Mouse (Mus musculus): ENCODE measurements around the gene Timm8a2. TPM values are rescaled to one million over a fixed set of nuclear protein-coding genes. Genes with fewer than 3 reads are reported as not detected.

Timm8a2 gene
- total RNA-seq, 2 experiments from 2014 or later, result not detected

- no peak for DNase-seq (ENCODE audit: low spot score in 2 of 2)
- no peak for TF ChIP-seq CTCF (conservative IDR thresholded peaks at IDR 0.05)
- Histone ChIP-seq H3K27ac (no peak overlapping the region), H3K4me3 (no peak overlapping the region)
Measured at GRCm38 (mm10) chr14:122073422-122073821, 38.9 kb downstream of the Timm8a2 start.

- no peak for TF ChIP-seq CTCF (conservative IDR thresholded peaks at IDR 0.05)
Measured at GRCm38 (mm10) chr14:122074360-122074759, 39.9 kb downstream of the Timm8a2 start.

GRCm38 (mm10) chr14:122075485-122076200, 41.2 kb downstream of the Timm8a2 start:
- no peak for TF ChIP-seq CTCF (conservative IDR thresholded peaks at IDR 0.05)
- H3K27ac ChIP-seq, result no peak overlapping the region
- no peak for DNase-seq (ENCODE audit: low spot score in 2 of 2)
- no peak overlapping the region for H3K4me3 ChIP-seq

More at GRCm38 (mm10) chr14:122074360-122074759, 39.9 kb downstream of the Timm8a2 start:
- no peak overlapping the region for H3K27ac ChIP-seq
- no peak overlapping the region; the same call in 1 of the 2 replicates for H3K4me3 ChIP-seq
- no peak for DNase-seq (ENCODE audit: low spot score in 2 of 2)

- TF ChIP-seq CTCF (conservative IDR thresholded peaks at IDR 0.05), result no peak
- no peak overlapping the region for H3K27ac ChIP-seq
- no peak for DNase-seq (ENCODE audit: low spot score in 2 of 2)
- no peak overlapping the region for H3K4me3 ChIP-seq
Measured at GRCm38 (mm10) chr14:122077017-122077416, 42.5 kb downstream of the Timm8a2 start.

GRCm38 (mm10) chr14:122079428-122079827, 45.0 kb downstream of the Timm8a2 start:
- Histone ChIP-seq H3K27ac (no peak overlapping the region), H3K4me3 (no peak overlapping the region)
- peak; percentile 78 for TF ChIP-seq CTCF (conservative IDR thresholded peaks at IDR 0.05)
- peak; percentile 23 to 62 for DNase-seq (ENCODE audit: low spot score in 2 of 2)

- Histone ChIP-seq H3K27ac (no peak overlapping the region), H3K4me3 (no peak overlapping the region)
- no peak for TF ChIP-seq CTCF (conservative IDR thresholded peaks at IDR 0.05)
- DNase-seq (ENCODE audit: low spot score in 2 of 2), result no peak
Measured at GRCm38 (mm10) chr14:122079921-122080320, 45.4 kb downstream of the Timm8a2 start.

GRCm38 (mm10) chr14:122081308-122081707, 46.8 kb downstream of the Timm8a2 start:
- Histone ChIP-seq H3K27ac (no peak overlapping the region), H3K4me3 (no peak overlapping the region)
- TF ChIP-seq CTCF (conservative IDR thresholded peaks at IDR 0.05), result no peak
- no peak for DNase-seq (ENCODE audit: low spot score in 2 of 2)

GRCm38 (mm10) chr14:122083499-122083898, 49.0 kb downstream of the Timm8a2 start:
- Histone ChIP-seq H3K27ac (no peak overlapping the region), H3K4me3 (no peak overlapping the region)
- no peak for TF ChIP-seq CTCF (conservative IDR thresholded peaks at IDR 0.05)
- no peak for DNase-seq (ENCODE audit: low spot score in 2 of 2)

GRCm38 (mm10) chr14:122087956-122088355, 53.5 kb downstream of the Timm8a2 start:
- TF ChIP-seq CTCF (conservative IDR thresholded peaks at IDR 0.05), result no peak
- DNase-seq (ENCODE audit: low spot score in 2 of 2), result no peak
- H3K4me3 ChIP-seq, result no peak overlapping the region
- no peak overlapping the region for H3K27ac ChIP-seq

Other genes with a start within 250 kb of the Timm8a2 start
- gene Dock9, start 236.8 kb upstream of the Timm8a2 start, total RNA-seq (2021), result 100 to 1,000 TPM; 217 to 222 TPM
- gene Ubac2, start 156.1 kb upstream of the Timm8a2 start, total RNA-seq (2021), result 10 to 100 TPM; 46.1 to 48.3 TPM
- not detected for gene Gpr18, start 118.9 kb upstream of the Timm8a2 start, total RNA-seq (2021)
- gene Gpr183, start 69.5 kb upstream of the Timm8a2 start, total RNA-seq (2021), result 1 to 10 TPM in 1 of 2 experiments, under 1 TPM in 1; 0.56 to 1.0 TPM
- gene Tm9sf2, start 72.4 kb downstream of the Timm8a2 start, total RNA-seq (2021), result 100 to 1,000 TPM; 107 TPM
- gene Clybl, start 147.0 kb downstream of the Timm8a2 start, total RNA-seq (2021), result 10 to 100 TPM; 26.2 to 28.9 TPM

Data from layer of hippocampus, adult 2 months (tissue).